Mouse (Mus musculus) midbrain, embryonic 14.5 days (tissue): ENCODE data around the gene P2rx3. TPM values are rescaled to one million over a fixed set of nuclear protein-coding genes. Genes with fewer than 3 reads are reported as not detected.
A peak's percentile ranks its signal among the peaks of the same experiment; 100 is the strongest.

Experiments used
- ATAC-seq: fragments of 200-750 bp; cut with Nextera tagmentation; 2 replicates; pipeline ENCODE4 v1.8.0; 2017; ENCODE audit warnings: moderate number of reproducible peaks, moderate library complexity; ENCODE audit not compliant: low FRiP score, low TSS enrichment
- DNase-seq: peaks from one replicate; pipeline ENCODE4 v3.0.0-alpha.2; 2015
- H3K27ac ChIP-seq: fragments of 300-500 bp; sonication (generic); replicated peaks from 2 replicates; pipeline ENCODE4 v1.5.1; 2014; ENCODE audit warnings: mild to moderate bottlenecking, low read depth, low read length, moderate library complexity
- H3K27me3 ChIP-seq: fragments of 300-500 bp; sonication (generic); 2 replicates; pipeline ENCODE4 v1.6.1; 2014; ENCODE audit warnings: low read length, control low read depth, mixed read lengths; ENCODE audit not compliant: control insufficient read depth, insufficient read depth
- H3K36me3 ChIP-seq: fragments of 300-500 bp; sonication (generic); 2 replicates; pipeline ENCODE4 v1.6.1; 2014; ENCODE audit warnings: low read length, control low read depth; ENCODE audit not compliant: control insufficient read depth, insufficient read depth
- H3K4me1 ChIP-seq: fragments of 300-500 bp; sonication (generic); 2 replicates; pipeline ENCODE4 v1.6.1; 2014; ENCODE audit warnings: mild to moderate bottlenecking, antibody characterized with exemption, low read length, control low read depth; ENCODE audit not compliant: control insufficient read depth, insufficient read depth
- H3K4me2 ChIP-seq: fragments of 300-500 bp; sonication (generic); 2 replicates; pipeline ENCODE4 v1.6.1; 2014; ENCODE audit warnings: mild to moderate bottlenecking, low read length, moderate library complexity
- H3K4me3 ChIP-seq: fragments of 300-500 bp; sonication (generic); replicated peaks from 2 replicates; pipeline ENCODE4 v1.5.1; 2014; ENCODE audit warnings: low read depth, low read length
- H3K9ac ChIP-seq: fragments of 300-500 bp; sonication (generic); replicated peaks from 2 replicates; pipeline ENCODE4 v1.6.1; 2014; ENCODE audit warnings: mild to moderate bottlenecking, low read length, moderate library complexity
- H3K9me3 ChIP-seq: fragments of 300-500 bp; sonication (generic); 2 replicates; pipeline ENCODE4 v1.6.1; 2016; ENCODE audit warnings: low read length, control low read depth, mixed read lengths; ENCODE audit not compliant: control insufficient read depth
- WGBS: fragments of 180-500 bp; shearing (Covaris S2); extraction: QIAGEN DNeasy Blood & Tissue Kit; methylation state at CpG from one replicate; pipeline ENCODE4 v1.1.7; 2014; 5-methylcytosine and 5-hydroxymethylcytosine counted together
- polyA plus RNA-seq: library from polyadenylated mRNA; unstranded; fragments of >200 nt; fragmentation: Nextera tagmentation; extraction: Ambion mirVana; gene quantifications from 2 replicates; pipeline ENCODE4 v1.2.1, GENCODE M21; 2014

Gene P2rx3
- polyA plus RNA-seq, 1 experiment from 2014 or later, result 0.91 TPM

DNA sequence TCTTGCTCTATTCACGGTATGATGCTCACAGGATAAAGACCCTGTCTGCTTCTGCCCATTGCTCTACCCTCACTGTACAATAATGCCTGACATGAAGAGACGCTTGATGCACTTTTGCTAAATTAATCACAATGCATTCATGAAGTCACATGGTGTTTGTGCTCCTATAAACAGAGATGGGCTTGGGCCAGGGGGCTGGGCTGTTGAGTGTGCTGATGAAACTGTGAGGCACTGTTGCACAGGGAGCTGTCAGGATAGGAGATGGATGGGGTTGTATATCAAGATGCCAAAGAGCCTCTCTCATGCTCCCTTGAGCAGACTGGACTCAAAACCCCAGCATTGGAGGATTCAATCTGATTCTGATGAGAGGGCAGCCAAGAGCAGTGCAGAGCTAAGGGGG, 4.1 kb downstream of the P2rx3 start:
- Histone ChIP-seq H3K9ac (no peak overlapping the region), H3K36me3 (no peaks in the 10 kb centered on the region), H3K4me3 (no peak overlapping the region), H3K4me2 (no peak overlapping the region), H3K9me3 (no peaks in the 10 kb centered on the region), H3K27ac (no peak overlapping the region), H3K4me1 (peaks cover 5% of the 10 kb centered on the region), H3K27me3 (no peaks in the 10 kb centered on the region)
- no peak for ATAC-seq
- 87% methylated on average over 2 of the region's 2 CpGs for WGBS
- no peak for DNase-seq

DNA sequence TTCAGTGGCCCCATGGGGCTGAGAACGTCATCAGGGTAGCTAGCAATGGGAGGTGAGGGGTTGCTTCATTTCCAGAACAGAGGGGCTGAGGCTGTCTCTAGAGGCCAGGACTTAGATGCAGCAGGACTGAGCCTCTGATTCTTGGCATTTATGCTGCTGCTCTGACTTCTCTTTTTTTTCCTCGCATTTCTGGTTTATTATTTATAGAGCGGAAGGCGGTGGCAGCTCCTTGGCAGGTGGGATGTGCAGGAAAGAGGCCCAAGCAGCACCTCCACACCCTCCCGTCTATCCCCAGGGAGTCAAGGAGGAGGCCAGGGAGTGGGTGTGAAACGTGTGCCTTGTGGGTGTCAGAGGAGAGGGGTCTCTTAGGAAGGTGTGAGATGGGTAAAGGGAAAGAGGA, 6.3 kb downstream of the P2rx3 start:
- H3K4me3 ChIP-seq, result no peak overlapping the region
- no peak for DNase-seq
- H3K4me2 ChIP-seq, result no peak overlapping the region
- no peak for ATAC-seq
- H3K36me3 ChIP-seq, result no peaks in the 10 kb centered on the region
- H3K27me3 ChIP-seq, result no peaks in the 10 kb centered on the region
- no peak overlapping the region for H3K9ac ChIP-seq
- no peak overlapping the region for H3K27ac ChIP-seq
- 71% methylated on average over 6 of the region's 6 CpGs for WGBS
- no peaks in the 10 kb centered on the region for H3K4me1 ChIP-seq
- H3K9me3 ChIP-seq, result no peaks in the 10 kb centered on the region

DNA sequence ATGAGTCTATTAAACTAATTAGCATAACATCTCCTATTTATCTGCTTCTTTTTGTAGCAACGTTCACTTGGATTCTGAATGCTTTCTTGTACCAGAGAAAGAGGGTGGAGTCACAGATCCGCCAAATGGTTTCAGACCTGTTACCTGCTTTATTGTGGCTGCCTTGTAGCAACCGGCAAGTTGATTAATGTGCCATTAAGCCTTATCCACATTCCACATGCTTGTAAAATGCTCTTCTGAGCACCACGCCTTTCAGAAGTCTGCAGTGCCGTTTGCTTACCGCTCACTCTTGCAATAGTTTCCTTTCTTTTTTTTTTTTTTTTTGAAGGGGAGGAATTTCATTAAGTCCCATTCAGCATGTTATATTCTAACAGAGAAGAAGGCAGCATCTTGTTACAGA, 7.4 kb downstream of the P2rx3 start:
- ATAC-seq (no peak), DNase-seq (no peak)
- H3K27me3 ChIP-seq, result no peaks in the 10 kb centered on the region
- H3K36me3 ChIP-seq, result no peaks in the 10 kb centered on the region
- WGBS, result 64% methylated on average over 6 of the region's 6 CpGs
- H3K9me3 ChIP-seq, result no peaks in the 10 kb centered on the region
- no peak overlapping the region for H3K9ac ChIP-seq
- H3K4me3 ChIP-seq, result no peak overlapping the region
- H3K4me2 ChIP-seq, result no peak overlapping the region
- no peak overlapping the region for H3K27ac ChIP-seq
- H3K4me1 ChIP-seq, result no peaks in the 10 kb centered on the region

DNA sequence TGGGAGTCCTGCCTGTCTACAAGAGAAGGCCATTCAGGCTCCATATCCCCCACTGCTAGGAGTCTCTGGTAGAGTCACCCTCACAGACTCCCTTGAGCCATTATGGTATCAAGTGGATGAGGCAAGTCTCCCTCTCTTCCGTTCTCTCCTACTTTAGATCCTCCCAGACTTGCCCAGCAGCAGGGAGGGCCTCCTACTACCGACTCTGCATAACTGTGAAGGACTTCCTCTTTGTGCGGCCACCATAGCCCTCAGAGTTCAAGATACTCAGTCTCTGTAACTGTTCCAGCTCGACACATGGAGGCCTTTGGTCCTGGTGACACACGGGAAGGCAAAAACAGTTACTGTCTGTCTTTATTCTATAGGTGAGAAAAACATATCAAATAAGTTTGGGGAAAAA, 10.0 kb downstream of the P2rx3 start:
- H3K27me3 ChIP-seq, result no peaks in the 10 kb centered on the region
- ATAC-seq (no peak), DNase-seq (no peak)
- H3K4me2 ChIP-seq, result no peak overlapping the region
- 77% methylated on average over 5 of the region's 5 CpGs for WGBS
- no peak overlapping the region for H3K9ac ChIP-seq
- no peak overlapping the region for H3K27ac ChIP-seq
- no peak overlapping the region for H3K4me3 ChIP-seq
- H3K36me3 ChIP-seq, result no peaks in the 10 kb centered on the region
- H3K9me3 ChIP-seq, result no peaks in the 10 kb centered on the region
- no peaks in the 10 kb centered on the region for H3K4me1 ChIP-seq

DNA sequence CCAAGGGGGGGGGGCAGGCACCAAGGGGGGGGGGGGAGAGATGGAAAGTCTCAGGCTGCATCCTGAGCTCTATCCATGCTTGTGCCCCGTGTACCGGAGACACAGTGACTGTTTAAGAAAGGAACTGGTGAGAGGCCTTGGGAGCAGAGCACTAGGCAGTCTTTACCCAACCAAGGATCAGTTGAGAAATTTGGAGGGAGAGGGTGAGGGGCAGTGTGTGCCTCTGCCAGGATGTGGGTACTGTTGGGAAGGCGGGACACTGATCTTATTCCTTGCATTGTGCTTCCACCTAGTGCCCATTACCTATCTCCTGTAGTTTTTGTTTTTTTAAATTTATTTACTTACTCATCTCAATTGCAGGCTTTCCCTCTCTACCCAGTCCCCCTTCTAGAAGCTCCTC, 11.1 kb downstream of the P2rx3 start:
- ATAC-seq, result no peak
- Histone ChIP-seq H3K4me3 (no peak overlapping the region), H3K4me1 (no peaks in the 10 kb centered on the region), H3K9me3 (no peaks in the 10 kb centered on the region), H3K4me2 (no peak overlapping the region), H3K9ac (no peak overlapping the region), H3K36me3 (no peaks in the 10 kb centered on the region), H3K27ac (no peak overlapping the region), H3K27me3 (no peaks in the 10 kb centered on the region)
- no peak for DNase-seq
- WGBS, result 86% methylated on average over 3 of the region's 3 CpGs

DNA sequence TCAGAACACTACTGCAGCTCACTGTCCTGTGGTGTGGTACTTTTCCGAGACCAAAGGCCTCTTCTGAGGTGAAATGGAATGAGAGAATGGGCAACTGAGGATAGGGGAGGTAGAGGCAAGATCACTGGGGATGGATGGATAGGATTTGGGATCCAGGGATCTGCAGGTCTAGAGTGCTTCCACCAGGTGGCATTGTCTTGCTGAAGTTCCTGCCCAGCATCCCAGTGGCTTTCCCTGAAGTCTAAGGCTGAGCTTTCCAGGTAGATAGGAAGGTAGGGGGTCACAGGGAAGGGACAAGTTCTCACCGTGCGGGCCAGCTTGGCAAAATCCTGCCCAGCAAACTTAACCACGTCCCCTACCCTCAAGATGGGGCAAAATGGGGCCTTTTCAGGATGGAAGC, 15.2 kb downstream of the P2rx3 start:
- ATAC-seq, result no peak
- DNase-seq, result peak; percentile 58
- H3K9ac ChIP-seq, result no peak overlapping the region
- no peaks in the 10 kb centered on the region for H3K36me3 ChIP-seq
- H3K27ac ChIP-seq, result no peak overlapping the region
- H3K4me3 ChIP-seq, result no peak overlapping the region
- H3K4me2 ChIP-seq, result no peak overlapping the region
- WGBS, result 24% methylated on average over 4 of the region's 4 CpGs
- H3K4me1 ChIP-seq, result no peaks in the 10 kb centered on the region
- H3K9me3 ChIP-seq, result no peaks in the 10 kb centered on the region
- no peaks in the 10 kb centered on the region for H3K27me3 ChIP-seq

DNA sequence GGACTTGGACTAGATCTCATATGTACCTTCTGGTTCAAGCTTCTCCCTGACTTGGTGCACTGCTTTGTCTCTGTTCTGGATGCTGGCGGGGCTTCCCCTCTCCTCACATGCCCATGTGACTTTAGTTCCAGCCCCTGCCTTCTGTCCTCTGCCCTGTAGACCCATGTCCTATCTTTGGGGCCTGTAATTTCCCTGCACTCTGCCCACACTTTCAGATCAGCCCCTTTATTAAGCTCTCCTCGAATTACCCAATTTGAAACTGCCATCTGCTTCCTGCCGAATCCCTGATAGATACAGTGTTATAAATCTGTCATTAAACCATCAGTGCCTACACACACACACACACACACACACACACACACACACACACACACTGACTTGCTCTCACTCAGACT, 22.7 kb downstream of the P2rx3 start:
- H3K4me3 ChIP-seq, result no peak overlapping the region
- H3K9ac ChIP-seq, result no peak overlapping the region
- no peaks in the 10 kb centered on the region for H3K36me3 ChIP-seq
- 82% methylated on average over 3 of the region's 3 CpGs for WGBS
- H3K27me3 ChIP-seq, result no peaks in the 10 kb centered on the region
- DNase-seq (no peak), ATAC-seq (no peak)
- no peak overlapping the region for H3K27ac ChIP-seq
- no peaks in the 10 kb centered on the region for H3K9me3 ChIP-seq
- H3K4me1 ChIP-seq, result no peaks in the 10 kb centered on the region
- H3K4me2 ChIP-seq, result no peak overlapping the region

DNA sequence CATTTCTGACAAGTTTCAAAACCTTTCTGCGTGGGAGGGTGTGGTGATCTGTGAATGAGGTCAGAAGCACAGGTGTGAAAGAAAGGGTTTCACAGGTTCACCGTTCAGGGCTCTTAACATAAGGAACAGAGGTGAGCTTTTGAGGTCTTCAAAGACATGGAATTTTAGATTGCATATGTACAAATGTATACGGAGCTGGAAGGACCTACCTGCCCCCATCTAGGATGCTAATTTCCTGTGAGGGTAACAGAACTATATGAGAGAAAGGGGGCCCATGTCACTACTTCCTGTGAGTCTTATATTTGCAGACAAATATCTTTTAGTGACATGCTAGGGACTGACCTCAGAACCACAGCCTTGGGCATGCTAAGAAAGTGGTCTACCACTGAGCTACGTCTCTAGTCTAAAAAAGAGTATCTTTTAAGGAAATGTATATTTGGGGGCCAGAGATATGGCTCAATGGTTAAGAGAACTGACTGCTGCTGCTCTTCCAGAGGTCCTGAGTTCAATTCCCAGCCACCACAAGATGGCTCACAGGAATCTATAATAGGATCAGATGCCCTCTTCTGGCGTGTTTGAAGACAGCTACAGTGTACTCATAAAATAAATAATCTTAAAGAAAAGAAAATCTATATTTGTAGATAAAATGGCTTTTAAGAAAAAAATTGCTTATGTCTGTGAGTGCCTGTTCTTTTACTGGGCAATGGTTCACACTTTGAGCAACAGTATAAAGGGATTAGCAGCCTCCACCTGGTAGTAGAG, 23.3 kb downstream of the P2rx3 start:
- no peak overlapping the region for H3K4me3 ChIP-seq
- no peaks in the 10 kb centered on the region for H3K36me3 ChIP-seq
- WGBS, result 83% methylated on average over 5 of the region's 5 CpGs
- H3K9me3 ChIP-seq, result no peaks in the 10 kb centered on the region
- H3K9ac ChIP-seq, result no peak overlapping the region
- no peaks in the 10 kb centered on the region for H3K27me3 ChIP-seq
- no peak for DNase-seq
- no peak overlapping the region for H3K27ac ChIP-seq
- no peak for ATAC-seq
- no peaks in the 10 kb centered on the region for H3K4me1 ChIP-seq
- no peak overlapping the region for H3K4me2 ChIP-seq

DNA sequence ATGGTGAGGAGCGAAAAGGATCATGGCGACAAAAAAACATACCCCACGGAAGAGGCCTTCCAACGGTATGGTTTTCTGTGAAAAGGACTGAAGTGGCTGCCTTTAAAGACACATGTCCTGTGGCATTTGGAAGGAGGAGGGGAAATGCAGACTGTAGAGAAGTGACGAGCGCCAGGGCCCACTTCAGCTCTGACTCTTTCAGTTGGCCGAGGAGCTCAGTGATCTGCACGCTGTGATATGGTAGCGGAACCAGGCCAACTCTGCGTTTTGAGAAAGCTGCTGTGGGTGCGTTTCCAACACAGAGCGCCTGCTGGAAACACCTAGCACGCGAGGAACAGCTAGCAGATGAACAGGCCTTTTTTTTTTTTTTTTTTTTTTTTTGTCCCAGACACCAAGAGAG, 24.6 kb downstream of the P2rx3 start:
- no peaks in the 10 kb centered on the region for H3K9me3 ChIP-seq
- H3K27me3 ChIP-seq, result no peaks in the 10 kb centered on the region
- H3K4me1 ChIP-seq, result no peaks in the 10 kb centered on the region
- no peak overlapping the region for H3K4me3 ChIP-seq
- ATAC-seq (no peak), DNase-seq (no peak)
- WGBS, result 88% methylated on average over 14 of the region's 14 CpGs
- H3K36me3 ChIP-seq, result no peaks in the 10 kb centered on the region
- H3K4me2 ChIP-seq, result no peak overlapping the region
- H3K9ac ChIP-seq, result no peak overlapping the region
- no peak overlapping the region for H3K27ac ChIP-seq
